Comparison of ENCODE assay signal across 8 mouse cellular contexts in genomic region chr3:141466727-141467335, GRCm38 (mm10). TPM values are rescaled to one million over a fixed set of nuclear protein-coding genes. Genes with fewer than 3 reads are reported as not detected.
DNase-seq lines count a peak whose midpoint lies in the region; ATAC-seq and TF ChIP-seq lines count a peak whose summit lies in the region.

No protein-coding gene starts in this region.

- no peak for ATAC-seq in cerebellum, adult (ENCODE audit: insufficient number of reproducible peaks, low FRiP score, low TSS enrichment)
- ATAC-seq in limb, embryonic 12.5 days (ENCODE audit: insufficient number of reproducible peaks, insufficient read depth, low FRiP score, low TSS enrichment, low read depth): no peak
- no peak for ATAC-seq in stomach, postnatal 0 days (ENCODE audit: low FRiP score, low TSS enrichment)

- no peaks in the 10 kb centered on the region for H3K9me3 ChIP-seq in limb, embryonic 12.5 days
- no peaks in the 10 kb centered on the region for H3K9me3 ChIP-seq in stomach, postnatal 0 days (ENCODE audit: control insufficient read depth, low read length)

- no peak for TF ChIP-seq EP300 in stomach, postnatal 0 days (optimal IDR thresholded peaks at IDR 0.05)

- H3K27me3 ChIP-seq in cerebellum, adult 2 months (ENCODE audit: control insufficient read depth, insufficient read depth, low read length): no peaks in the 10 kb centered on the region
- peaks cover 17% of the 10 kb centered on the region; the same call in 1 of the 2 replicates for H3K27me3 ChIP-seq in limb, embryonic 12.5 days
- no peaks in the 10 kb centered on the region; the same call in 1 of the 2 replicates for H3K27me3 ChIP-seq in stomach, postnatal 0 days (ENCODE audit: control insufficient read depth, insufficient read depth, low read length)

- WGBS in cerebellum, adult 2 months: 4% methylated on average over 3 of the region's 3 CpGs
- WGBS in limb, embryonic 12.5 days: 6% methylated on average over 3 of the region's 3 CpGs
- 33% methylated on average over 3 of the region's 3 CpGs for WGBS in stomach, postnatal 0 days

- peaks cover 3% of the 10 kb centered on the region; the same call in 1 of the 2 replicates for H3K36me3 ChIP-seq in limb, embryonic 12.5 days
- no peaks in the 10 kb centered on the region for H3K36me3 ChIP-seq in stomach, postnatal 0 days (ENCODE audit: control insufficient read depth, insufficient read depth, low read length)

- no peak for TF ChIP-seq POLR2A in cerebellum, adult 2 months (IDR thresholded peaks at IDR 0.05; ENCODE audit: borderline replicate concordance, insufficient read depth, low read length)

- TF ChIP-seq CTCF in cerebellum, adult 2 months (IDR thresholded peaks at IDR 0.05; ENCODE audit: borderline replicate concordance, insufficient read depth, low read depth, low read length): no peak
- TF ChIP-seq CTCF in stomach, postnatal 0 days (IDR thresholded peaks at IDR 0.05; ENCODE audit: low read depth): no peak

- H3K9ac ChIP-seq in limb, embryonic 12.5 days (replicated peaks): peak overlapping the region; percentile 89
- H3K9ac ChIP-seq in stomach, postnatal 0 days (ENCODE audit: low read length): no peak overlapping the region

- H3K4me3 ChIP-seq in cerebellum, adult 2 months (replicated peaks; ENCODE audit: insufficient read depth, low read depth, low read length): peak overlapping the region; percentile 98
- H3K4me3 ChIP-seq in limb, embryonic 12.5 days (replicated peaks): peak overlapping the region; percentile 77
- H3K4me3 ChIP-seq in stomach, postnatal 0 days (ENCODE audit: low read depth, low read length): peak overlapping the region; percentile 66; the same call in 1 of the 2 replicates

- peak overlapping the region; percentile 89 for H3K4me2 ChIP-seq in limb, embryonic 12.5 days
- H3K4me2 ChIP-seq in stomach, postnatal 0 days (replicated peaks; ENCODE audit: low read depth): peak overlapping the region; percentile 11; the same call in 1 of the 2 replicates

- H3K4me1 ChIP-seq in cerebellum, adult 2 months (ENCODE audit: control insufficient read depth, insufficient read depth, low read length): peaks cover 9% of the 10 kb centered on the region; the same call in 1 of the 2 replicates
- H3K4me1 ChIP-seq in limb, embryonic 12.5 days (replicated peaks): peaks cover 34% of the 10 kb centered on the region
- no peaks in the 10 kb centered on the region for H3K4me1 ChIP-seq in stomach, postnatal 0 days (replicated peaks; ENCODE audit: control insufficient read depth, insufficient read depth)

- H3K27ac ChIP-seq in cerebellum, adult 2 months (ENCODE audit: insufficient read depth, low read length): peak overlapping the region; percentile 80
- H3K27ac ChIP-seq in limb, embryonic 12.5 days: peak overlapping the region; percentile 97
- no peak overlapping the region for H3K27ac ChIP-seq in stomach, postnatal 0 days (replicated peaks)

- DNase-seq in cerebellum, adult 2 months: peak; percentile 44 to 59
- DNase-seq in right cerebral cortex, adult 2 months (ENCODE audit: low spot score in 2 of 2): peak; percentile 31 to 36
- no peak for DNase-seq in right cerebral cortex, postnatal 36 days (ENCODE audit: low spot score in 2 of 2)
- no peak for DNase-seq in stomach, postnatal 0 days (ENCODE audit: low spot score)
- DNase-seq in c-Kit-positive CD71-positive TER-119-positive erythroid progenitor cells, embryonic 14.5 days (ENCODE audit: low spot score): no peak
- DNase-seq in kidney, adult 8-10 months: no peak

RNA-seq across cellular contexts. Expression of gene Unc5c, which starts 1.8 kb away (rescaled TPM):
- 19.4 and 22.8 TPM in 2 replicates for polyA plus RNA-seq in cerebellum, adult 2 months (2012; rRNA removed)
- polyA plus RNA-seq in limb, embryonic 12.5 days (2016; fragmentation: Nextera tagmentation; extraction: Ambion mirVana): 19.6 and 23.7 TPM in 2 replicates
- 1.2 and 2.0 TPM in 2 replicates for polyA plus RNA-seq in stomach, postnatal 0 days (2015; fragmentation: Nextera tagmentation; extraction: Ambion mirVana)

Comparison
In these comparisons a context has a peak if more than half of its experiments do, and no peak if none do; other contexts are left out.
1. DNase-seq: peak in cerebellum, adult 2 months (2 of 2) and right cerebral cortex, adult 2 months (2 of 2); none in right cerebral cortex, postnatal 36 days (0 of 2), stomach, postnatal 0 days (single experiment), c-Kit-positive CD71-positive TER-119-positive erythroid progenitor cells, embryonic 14.5 days (single experiment) and kidney, adult 8-10 months (0 of 2).
2. Peak in every context shown above with its lines, with median percentiles within 50 percentile points of each other: H3K4me3 ChIP-seq.